Mouse (Mus musculus): Measurements from ENCODE around the gene Snw1.
A peak's percentile ranks its signal among the peaks of the same experiment; 100 is the strongest.
"Not testable (repeated sequence)": the region's sequence is repeated elsewhere in the genome, so short reads cannot be mapped to it uniquely, and the experiment has no call there.

The Snw1 gene

GRCm38 (mm10) chr12:87471964-87472786 is at the start of gene Snw1:
TSS of gene Snw1 (minus strand) at chr12:87472274.
- DNase-seq (ENCODE audit: extremely low spot score, low spot score), result peak; percentile 92

GRCm38 (mm10) chr12:87519616-87520015 is 47.5 kb upstream of the Snw1 start:
- DNase-seq (ENCODE audit: extremely low spot score, low spot score), result not testable (repeated sequence)

- not testable (repeated sequence) for DNase-seq (ENCODE audit: extremely low spot score, low spot score)
Observed at GRCm38 (mm10) chr12:87514016-87514415, 41.9 kb upstream of the Snw1 start, which contains the start of gene Gm8300. TSS of gene Gm8300 (plus strand) at chr12:87514316.

DNA sequence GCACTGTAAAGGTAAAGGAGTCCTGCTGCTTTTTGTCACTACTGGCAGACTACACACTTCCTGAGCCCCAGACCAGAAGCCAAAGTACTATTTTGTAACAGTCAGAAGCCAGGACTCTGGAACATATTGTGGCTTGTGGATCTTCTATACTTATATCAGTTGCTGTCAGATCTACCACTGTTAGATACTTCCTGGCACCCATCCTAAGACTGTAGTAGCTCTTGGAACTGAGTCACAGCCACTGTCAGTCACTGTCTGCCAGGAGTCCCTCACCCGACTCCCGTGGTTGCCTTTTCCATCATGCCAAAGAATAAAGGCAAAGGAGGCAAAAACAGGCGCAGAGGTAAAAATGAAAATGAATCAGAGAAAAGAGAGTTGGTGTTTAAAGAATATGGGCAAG is 22.3 kb upstream of the Snw1 start, which contains the start of gene Gm5788:
Gm5788 (plus strand) TSS at position 301 of the 400 bp plus-strand sequence.
- DNase-seq (ENCODE audit: extremely low spot score, low spot score), result not testable (repeated sequence)

- DNase-seq (ENCODE audit: extremely low spot score, low spot score), result not testable (repeated sequence)
Observed at GRCm38 (mm10) chr12:87488683-87489082, 16.6 kb upstream of the Snw1 start.

- not testable (repeated sequence) for DNase-seq (ENCODE audit: extremely low spot score, low spot score)
Observed at GRCm38 (mm10) chr12:87482482-87482881, 10.4 kb upstream of the Snw1 start.

DNA sequence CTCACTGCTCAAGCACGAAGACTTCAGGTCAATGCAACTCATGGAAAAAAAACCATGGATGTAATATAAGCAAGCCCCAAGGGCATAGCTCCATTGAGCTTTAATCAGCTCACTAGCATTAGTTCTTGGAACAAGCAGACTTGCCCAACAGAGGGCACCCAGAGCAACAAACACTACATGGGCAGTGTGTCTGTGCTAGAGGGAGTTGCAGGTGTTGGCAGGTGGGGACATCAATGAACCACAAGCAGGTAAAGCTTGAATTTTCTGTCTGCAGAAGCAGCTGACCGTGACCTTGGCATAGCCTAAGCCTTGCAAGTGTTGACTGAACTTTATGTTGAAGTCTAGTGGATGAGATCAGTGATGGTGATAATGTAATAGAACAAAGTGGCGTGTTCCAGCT is 2.7 kb upstream of the Snw1 start:
- no peak for DNase-seq (ENCODE audit: extremely low spot score, low spot score)

- DNase-seq (ENCODE audit: extremely low spot score, low spot score), result no peak
Observed at GRCm38 (mm10) chr12:87471421-87471963, 582 bp downstream of the Snw1 start.

DNA sequence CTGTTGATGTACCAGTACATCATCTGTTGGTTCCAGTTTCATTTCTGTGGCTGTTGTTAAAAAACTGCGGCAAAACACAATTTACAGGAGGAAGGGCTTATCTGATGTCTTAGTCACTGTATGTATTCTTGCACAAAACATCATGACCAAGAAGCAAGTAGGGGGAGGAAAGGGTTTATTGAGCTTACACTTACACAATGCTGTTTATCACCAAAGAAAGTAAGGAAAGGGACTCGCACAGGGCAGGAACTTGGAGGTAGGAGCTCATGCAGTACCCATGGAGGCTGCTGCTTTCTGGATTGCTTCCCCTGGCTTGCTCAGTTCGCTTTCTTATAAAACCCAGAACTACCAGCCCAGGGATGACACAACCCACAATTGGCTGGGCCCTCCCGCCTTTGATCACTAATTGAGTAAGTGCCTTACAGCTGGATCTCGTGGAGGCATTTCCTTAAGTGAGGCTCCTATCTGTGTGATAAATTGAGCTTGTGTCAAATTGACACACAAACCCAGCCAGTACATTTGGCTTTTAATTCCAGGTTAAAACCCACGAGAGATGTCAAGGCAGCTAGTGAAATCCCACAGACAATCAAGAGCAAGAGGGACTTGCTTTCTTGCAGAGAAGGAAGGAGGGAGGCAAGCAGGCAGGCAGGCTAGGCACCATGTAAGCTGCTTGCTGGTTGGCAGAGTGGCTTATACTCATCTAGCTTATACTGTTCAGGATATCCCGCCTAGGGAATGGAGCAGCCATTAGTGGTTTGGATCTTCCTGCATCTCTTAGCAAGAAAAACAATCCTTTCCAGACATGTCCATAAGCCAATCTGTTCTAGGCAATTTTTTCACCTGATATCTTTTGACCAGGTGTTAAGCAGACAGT is 1.6 kb downstream of the Snw1 start:
- DNase-seq (ENCODE audit: extremely low spot score, low spot score), result no peak

DNA sequence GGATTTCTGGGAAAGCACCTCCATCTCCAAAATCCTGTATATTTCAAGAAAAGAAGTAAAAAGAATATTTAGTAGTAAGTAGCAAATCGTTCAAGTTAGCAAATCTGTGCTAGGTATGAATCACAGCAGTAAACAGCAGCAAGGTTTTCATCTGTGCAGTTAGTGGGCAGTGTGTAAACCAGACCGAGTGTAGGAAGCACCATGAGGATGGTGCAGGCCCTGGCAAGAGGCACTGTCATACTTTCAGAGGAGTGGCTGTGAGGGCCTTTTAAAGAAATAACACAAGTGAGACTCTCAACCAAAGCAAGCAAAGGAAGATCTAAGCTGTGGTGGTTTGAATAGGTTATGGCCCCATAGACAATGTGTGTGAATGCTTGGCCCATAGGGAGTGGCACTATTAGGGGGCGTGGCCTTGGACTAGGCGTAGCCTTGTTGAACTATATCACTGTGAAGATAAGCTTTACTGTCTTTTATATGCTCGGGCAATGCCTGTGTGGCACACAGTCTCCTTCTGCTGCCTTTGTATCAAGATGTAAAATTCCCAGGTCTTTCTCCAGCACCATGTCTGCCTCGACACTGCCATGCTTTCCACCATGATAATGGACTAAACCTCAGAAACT is 7.3 kb downstream of the Snw1 start:
- no peak for DNase-seq (ENCODE audit: extremely low spot score, low spot score)

GRCm38 (mm10) chr12:87449456-87449855 is 22.6 kb downstream of the Snw1 start:
- no peak for DNase-seq (ENCODE audit: extremely low spot score, low spot score)

DNA sequence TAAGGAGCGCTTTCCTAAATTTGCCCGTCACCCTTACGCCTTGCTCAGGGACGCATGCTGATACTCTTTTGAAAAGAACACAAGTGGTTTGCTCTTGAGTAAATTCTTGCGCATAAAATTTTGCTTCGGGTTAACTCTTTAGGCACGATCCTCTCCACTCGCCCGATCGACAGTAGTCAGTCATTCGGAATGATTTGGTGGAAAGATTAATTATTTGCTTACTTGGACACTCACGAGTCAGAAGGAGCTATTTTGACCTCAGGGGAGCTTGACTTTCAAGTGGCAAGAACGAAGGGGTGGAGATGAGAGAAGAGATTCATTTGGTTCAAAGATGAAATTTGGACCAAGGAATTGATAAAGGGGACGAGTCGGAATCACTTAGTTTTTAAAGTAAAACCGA is 27.9 kb downstream of the Snw1 start:
- peak; percentile 39 for DNase-seq (ENCODE audit: extremely low spot score, low spot score)

DNA sequence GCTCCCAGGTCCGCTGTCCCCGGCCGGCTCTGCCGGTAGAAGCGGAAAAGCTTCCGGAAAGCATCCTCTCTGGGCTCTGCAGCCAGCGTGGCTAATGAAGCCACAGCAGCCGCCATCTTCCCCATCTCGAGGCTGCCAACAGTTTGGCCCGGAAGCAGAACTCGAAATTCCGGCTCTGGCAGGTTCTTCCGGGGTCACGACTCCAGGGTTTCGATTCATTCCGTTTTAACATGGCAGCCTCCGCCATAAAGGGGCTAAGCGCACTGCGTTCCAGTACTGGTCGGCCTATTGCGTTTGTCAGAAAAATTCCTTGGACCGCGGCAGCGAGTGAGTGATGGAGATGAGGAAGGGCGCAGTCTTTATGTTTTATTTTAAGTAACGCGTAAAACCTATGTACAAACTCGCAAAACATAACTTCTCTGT is 28.4 kb downstream of the Snw1 start, which contains the start of the genes Slirp and Alkbh1:
Slirp (plus strand) TSS at position 197 of the 423 bp plus-strand sequence.
Alkbh1 (minus strand) TSS at position 318 of the 423 bp plus-strand sequence.
- DNase-seq (ENCODE audit: extremely low spot score, low spot score), result peak; percentile 91

- no peak for DNase-seq (ENCODE audit: extremely low spot score, low spot score)
Observed at GRCm38 (mm10) chr12:87443115-87443699, 28.9 kb downstream of the Snw1 start.

GRCm38 (mm10) chr12:87442177-87443114 is 29.6 kb downstream of the Snw1 start:
- peak; percentile 26 for DNase-seq (ENCODE audit: extremely low spot score, low spot score)

- no peak for DNase-seq (ENCODE audit: extremely low spot score, low spot score)
Observed at GRCm38 (mm10) chr12:87428885-87429284, 43.2 kb downstream of the Snw1 start.

GRCm38 (mm10) chr12:87428295-87428694 is 43.8 kb downstream of the Snw1 start:
- DNase-seq (ENCODE audit: extremely low spot score, low spot score), result no peak

- DNase-seq (ENCODE audit: extremely low spot score, low spot score), result no peak
Observed at GRCm38 (mm10) chr12:87426354-87427031, 45.6 kb downstream of the Snw1 start.

- DNase-seq (ENCODE audit: extremely low spot score, low spot score), result no peak
Observed at GRCm38 (mm10) chr12:87424516-87424915, 47.6 kb downstream of the Snw1 start.

All from neural tube, embryonic 10.5 days (tissue).